Mouse (Mus musculus): ENCODE results near the gene Scgb1b29. TPM values are rescaled to one million over a fixed set of nuclear protein-coding genes. Genes with fewer than 3 reads are reported as not detected.

The Scgb1b29 gene
- not detected for polyA plus RNA-seq (2014; fragmentation: Illumina TruSeq; extraction: RNeasy Lipid Tissue Mini Kit (QIAGEN cat#74804); ENCODE audit: low replicate concordance)

DNA sequence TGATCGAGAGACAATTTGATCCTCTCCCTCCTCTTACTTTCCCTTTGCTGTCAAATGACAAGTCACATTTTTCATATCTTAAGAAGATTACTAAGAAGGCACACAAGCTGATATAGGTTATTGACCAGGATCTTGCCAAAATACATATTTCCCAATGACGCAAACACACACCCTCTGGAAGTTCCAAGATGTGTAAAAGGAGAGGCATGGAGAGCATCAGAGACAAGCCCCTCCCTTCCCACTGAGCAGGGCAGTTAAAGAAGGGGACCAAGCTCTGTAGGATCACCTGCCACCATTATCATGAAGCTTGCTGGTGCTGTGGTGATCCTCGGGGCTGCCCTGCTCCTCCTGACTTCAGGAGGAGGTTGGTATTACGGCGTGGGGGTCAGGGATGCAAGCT, at the start of gene Scgb1b29:
Gene Scgb1b29, plus strand, starts transcription at position 301 of the 400 bp plus-strand sequence.

Other genes with a start within 250 kb of the Scgb1b29 start
- gene Scgb2b11, start 230.4 kb upstream of the Scgb1b29 start, polyA plus RNA-seq (2014; fragmentation: Illumina TruSeq; extraction: RNeasy Lipid Tissue Mini Kit (QIAGEN cat#74804); ENCODE audit: low replicate concordance): not detected
- gene Scgb1b11, start 218.7 kb upstream of the Scgb1b29 start, polyA plus RNA-seq (2014; fragmentation: Illumina TruSeq; extraction: RNeasy Lipid Tissue Mini Kit (QIAGEN cat#74804); ENCODE audit: low replicate concordance): not detected
- gene Scgb2b12, start 114.3 kb upstream of the Scgb1b29 start, polyA plus RNA-seq (2014; fragmentation: Illumina TruSeq; extraction: RNeasy Lipid Tissue Mini Kit (QIAGEN cat#74804); ENCODE audit: low replicate concordance): not detected
- not detected for gene Scgb1b12, start 107.4 kb upstream of the Scgb1b29 start, polyA plus RNA-seq (2014; fragmentation: Illumina TruSeq; extraction: RNeasy Lipid Tissue Mini Kit (QIAGEN cat#74804); ENCODE audit: low replicate concordance)

Data from small intestine, adult 10 weeks (tissue).